ENCODE assay signal across 10 mouse cellular contexts in the genomic region with DNA sequence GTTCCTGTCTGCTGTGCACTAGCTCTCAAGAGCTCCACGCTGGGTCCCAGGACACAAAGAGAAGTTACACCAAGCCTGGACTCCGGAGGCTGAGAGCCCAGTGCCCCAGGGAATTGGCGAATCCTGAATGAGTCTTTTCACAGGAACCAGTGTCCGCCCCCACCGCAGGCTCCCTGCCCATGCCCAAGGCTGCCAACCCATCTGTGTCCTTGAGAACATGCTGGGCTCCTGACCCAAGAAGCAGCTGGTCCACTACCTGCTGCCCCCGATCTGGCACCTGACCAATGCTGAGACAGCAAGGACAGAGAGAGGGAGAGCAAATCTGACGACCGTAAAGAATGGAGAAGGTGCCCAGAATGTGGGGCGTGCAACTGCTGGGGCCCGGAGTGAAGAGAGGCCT.
DNase-seq lines count a peak whose midpoint lies in the region; ATAC-seq lines count a peak whose summit lies in the region.
"Had no signal": no experiment of that assay in that cellular context is flagged by ENCODE, and none has a peak within 500 bp of the region (broad histone marks: within the 10 kb centered on the region; RNA-seq: fewer than 3 reads in every experiment).

No protein-coding gene starts in this region.

- no peak overlapping the region for H3K9ac ChIP-seq in intestine, embryonic 15.5 days
- H3K9ac ChIP-seq: heart, embryonic 13.5 days had no signal

- no peak overlapping the region for H3K4me2 ChIP-seq in intestine, embryonic 15.5 days (replicated peaks)
- H3K4me2 ChIP-seq: heart, embryonic 13.5 days had no signal

- H3K4me1 ChIP-seq in intestine, embryonic 15.5 days (replicated peaks): peaks cover 5% of the 10 kb centered on the region; the same call in 1 of the 2 replicates

- H3K36me3 ChIP-seq in intestine, embryonic 15.5 days: no peaks in the 10 kb centered on the region
- H3K36me3 ChIP-seq: heart, embryonic 13.5 days had no signal

- ATAC-seq in frontal cortex, adult (ENCODE audit: low TSS enrichment): peak; percentile 60
- no peak for ATAC-seq in intestine, embryonic 15.5 days

- intact Hi-C loops in left cerebral cortex, postnatal 14 days (cut with DNase I): no loop called here
- intact Hi-C loops in heart, postnatal 25 days (cut with DNase I): no loop called here

- H3K27me3 ChIP-seq in intestine, embryonic 15.5 days (replicated peaks): peaks cover 5% of the 10 kb centered on the region

- no peaks in the 10 kb centered on the region for H3K9me3 ChIP-seq in intestine, embryonic 15.5 days
- H3K9me3 ChIP-seq: heart, embryonic 13.5 days had no signal

- WGBS in intestine, embryonic 15.5 days: 86% methylated on average over 10 of the region's 10 CpGs

- no peak overlapping the region for H3K4me3 ChIP-seq in intestine, embryonic 15.5 days (replicated peaks)
- H3K4me3 ChIP-seq: heart, embryonic 13.5 days; megakaryocyte, embryonic 14.5 days had no signal

- peak; percentile 46 for DNase-seq in adrenal gland, postnatal 25 days
- no peak for DNase-seq in adrenal gland, adult 2 months
- DNase-seq in brain, adult 2 months (ENCODE audit: low read depth, low spot score): peak; percentile 98
- DNase-seq in left cerebral cortex, postnatal 14 days (ENCODE audit: low spot score in 2 of 2): peak; percentile 67 to 88
- no peak for DNase-seq in heart, postnatal 25 days (ENCODE audit: low spot score)
- DNase-seq in heart, adult 18-20 months: no peak

- H3K27ac ChIP-seq in intestine, embryonic 15.5 days: no peak overlapping the region
- H3K27ac ChIP-seq: heart, embryonic 13.5 days had no signal

Comparison
In these comparisons a context has a peak if more than half of its experiments do, and no peak if none do; other contexts are left out.
1. DNase-seq: peak in adrenal gland, postnatal 25 days (single experiment), brain, adult 2 months (single experiment) and left cerebral cortex, postnatal 14 days (2 of 2); none in adrenal gland, adult 2 months (single experiment), heart, postnatal 25 days (single experiment) and heart, adult 18-20 months (0 of 2).